Mouse (Mus musculus) lung, postnatal 10 days (tissue): ENCODE results near the gene Slc22a1.

ENCODE experiments used
- DNase-seq: peaks from one replicate; pipeline ENCODE4 v3.0.0; 2021

The Slc22a1 gene

DNA sequence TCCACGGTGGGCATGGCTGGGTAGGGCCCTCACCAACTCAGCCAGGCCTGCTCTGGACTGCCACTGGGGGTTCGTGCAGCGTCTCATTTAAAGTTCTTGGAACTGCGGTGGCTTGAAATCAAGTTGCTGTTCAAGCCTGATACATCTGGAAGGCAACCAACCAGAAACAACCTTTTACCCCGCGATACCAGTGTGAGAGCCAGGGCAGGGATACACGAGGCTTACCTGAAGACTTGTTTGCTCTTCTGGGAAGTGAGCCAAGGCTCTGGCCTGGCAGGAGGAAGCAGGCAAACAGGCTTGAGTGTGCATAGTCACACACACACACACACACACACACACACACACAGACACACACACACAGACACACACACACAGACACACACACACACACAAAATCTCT lies at the start of gene Slc22a1:
Gene Slc22a1, minus strand, starts transcription at position 184 of the 400 bp plus-strand sequence.
- DNase-seq: peak; percentile 65

DNA sequence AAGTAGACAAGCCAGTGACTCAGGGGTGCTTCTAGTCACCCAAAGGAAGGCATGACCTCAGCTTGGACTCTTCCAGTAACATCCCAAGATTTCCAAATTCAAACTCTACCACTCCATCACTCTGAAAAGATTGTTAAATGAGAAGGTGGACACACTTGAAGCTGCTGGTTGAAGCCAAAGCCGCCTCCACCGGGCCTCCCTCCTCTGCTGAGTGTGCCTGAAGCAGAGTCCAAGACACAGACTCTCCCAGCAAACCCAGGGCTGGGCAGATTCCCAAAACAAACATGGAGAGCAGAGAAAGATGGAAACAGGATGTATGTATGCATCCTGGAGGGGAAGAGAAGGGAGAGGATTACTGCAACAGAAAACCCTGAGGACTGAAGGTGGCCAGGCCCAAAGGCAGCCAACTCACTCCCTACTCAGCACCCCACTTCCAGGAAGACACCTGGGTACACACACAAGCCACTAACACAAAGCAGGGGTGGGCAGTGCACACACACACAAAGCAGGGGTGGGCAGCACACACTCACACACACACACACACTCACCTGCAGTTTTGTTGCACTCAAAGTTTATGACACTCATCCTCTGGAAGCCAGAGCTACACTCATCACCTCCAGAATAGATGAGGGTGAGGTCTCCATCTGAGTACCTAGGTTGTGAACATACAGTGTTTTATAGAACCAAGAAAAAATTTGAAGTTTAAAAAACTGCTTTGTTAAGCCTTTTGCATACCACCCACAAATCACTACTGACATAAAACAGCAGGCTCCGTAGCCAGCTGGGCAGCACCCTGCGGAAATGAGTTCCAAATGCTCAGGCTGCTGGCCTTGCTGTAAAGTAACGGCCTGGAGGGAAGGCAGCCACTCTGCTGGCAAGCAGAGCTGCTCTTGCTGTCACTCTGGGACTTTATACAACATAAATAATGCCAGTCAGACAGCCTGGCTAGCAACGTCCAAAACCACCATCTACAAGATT lies 49.4 kb upstream of the Slc22a1 start:
- DNase-seq: peak; percentile 70

DNA sequence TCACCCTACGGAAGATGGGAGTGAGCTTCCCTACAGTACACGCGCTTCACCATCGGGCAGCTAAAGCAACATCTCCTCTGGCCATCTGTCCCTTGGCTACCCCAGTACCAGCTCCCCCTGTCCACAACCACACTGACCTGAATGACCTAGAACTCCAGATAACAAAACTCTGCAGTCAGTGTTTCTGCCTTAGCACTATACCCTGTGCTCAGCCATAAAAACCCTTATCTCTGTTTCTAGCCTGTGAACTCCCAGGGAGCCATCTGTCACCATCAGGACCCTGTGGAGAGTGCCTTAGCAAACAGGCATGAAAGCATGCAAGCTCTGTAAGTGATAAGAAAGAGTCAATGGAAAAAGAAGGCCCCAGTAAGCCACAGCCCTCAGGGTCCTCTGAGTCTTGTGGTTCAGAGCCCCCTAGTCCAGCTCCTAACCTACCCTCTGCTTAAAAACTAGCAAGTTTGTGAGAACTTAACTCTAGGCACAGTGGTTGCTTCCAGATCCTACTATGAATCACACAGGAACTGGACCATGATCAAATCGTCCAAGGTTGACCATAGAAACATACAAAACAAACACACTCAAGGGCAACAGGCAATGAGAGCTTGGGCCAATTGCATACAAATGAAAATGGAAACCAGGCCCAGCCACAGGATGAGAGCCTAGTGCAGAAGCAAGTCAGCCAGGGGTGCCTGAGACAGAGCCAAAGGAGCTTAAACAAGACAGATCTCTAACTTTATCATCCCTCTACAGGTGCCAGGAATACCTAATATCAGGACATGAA lies 48.5 kb upstream of the Slc22a1 start:
- peak; percentile 62 for DNase-seq

DNA sequence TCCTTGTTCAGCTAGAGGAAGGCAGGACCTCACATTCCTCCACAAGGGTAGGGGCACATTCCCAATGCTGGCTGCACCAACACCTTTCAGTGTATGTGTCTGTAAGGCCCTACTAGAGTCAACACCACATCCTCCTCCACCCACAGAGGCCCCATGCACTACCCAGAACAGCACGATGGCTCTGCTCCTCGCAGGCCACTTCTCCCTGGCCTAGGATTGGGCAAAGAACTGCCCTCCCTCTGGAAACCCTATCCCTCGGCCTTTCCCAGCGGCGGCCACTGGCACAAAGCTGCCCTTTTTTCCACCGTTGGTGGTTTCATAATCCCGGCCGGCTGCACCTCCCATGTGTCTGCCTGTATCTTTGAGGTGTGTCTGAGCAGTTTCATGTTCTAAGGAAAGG lies 47.0 kb upstream of the Slc22a1 start:
- peak; percentile 27 for DNase-seq

DNA sequence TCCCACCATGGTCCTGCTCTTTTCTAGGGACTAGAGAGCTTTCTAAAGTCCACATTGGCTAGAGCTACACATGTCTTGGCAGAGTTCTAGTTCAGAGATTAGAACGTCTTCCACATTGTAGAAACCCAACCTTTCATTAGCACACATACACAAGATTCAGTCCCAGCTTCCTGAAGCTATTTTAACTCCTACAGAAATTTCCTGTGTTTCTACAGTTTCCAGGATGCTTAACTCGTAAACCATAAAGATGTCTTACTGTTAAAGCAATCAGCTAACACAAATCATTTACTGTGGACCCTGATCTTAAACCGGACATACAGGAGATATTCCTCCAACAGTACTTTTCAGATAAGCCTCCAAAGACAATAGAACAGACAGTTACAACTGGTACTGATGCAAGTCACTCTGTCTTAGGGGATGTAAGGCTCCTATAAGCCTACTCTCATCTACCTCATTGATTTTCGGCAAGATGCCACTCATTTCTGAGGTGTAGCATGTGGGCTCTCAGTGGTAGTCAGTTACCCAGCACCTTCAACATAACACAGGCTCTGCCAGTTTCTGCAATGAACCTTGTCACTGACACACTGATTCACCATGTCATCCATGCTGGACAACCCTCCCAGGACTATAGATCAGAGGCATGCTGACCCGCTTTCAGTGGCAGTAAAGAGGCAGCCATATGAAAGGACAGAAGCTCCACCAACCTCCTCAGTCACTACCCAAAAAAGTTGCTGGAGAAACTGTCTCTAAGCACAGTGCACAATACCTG lies 45.7 kb upstream of the Slc22a1 start:
- DNase-seq: no peak

DNA sequence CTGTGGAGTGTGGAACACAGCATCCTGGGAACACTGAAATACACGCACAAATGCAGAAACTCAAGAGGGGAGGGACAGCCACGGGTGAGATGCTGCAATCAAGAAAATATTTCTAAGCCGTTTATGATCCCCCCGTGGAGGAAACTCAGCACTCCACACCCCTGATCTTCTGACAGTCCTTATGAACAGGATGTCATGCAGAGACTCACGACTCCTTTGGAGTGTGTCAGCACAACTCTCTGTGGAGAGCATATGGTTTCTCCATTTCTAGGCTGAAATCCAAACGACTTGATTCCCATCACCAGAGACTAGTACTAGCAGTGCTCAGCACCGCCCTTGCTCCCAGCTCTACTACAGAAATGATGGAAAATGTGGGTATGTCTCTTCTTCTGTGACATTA lies 42.6 kb upstream of the Slc22a1 start:
- DNase-seq: no peak

DNA sequence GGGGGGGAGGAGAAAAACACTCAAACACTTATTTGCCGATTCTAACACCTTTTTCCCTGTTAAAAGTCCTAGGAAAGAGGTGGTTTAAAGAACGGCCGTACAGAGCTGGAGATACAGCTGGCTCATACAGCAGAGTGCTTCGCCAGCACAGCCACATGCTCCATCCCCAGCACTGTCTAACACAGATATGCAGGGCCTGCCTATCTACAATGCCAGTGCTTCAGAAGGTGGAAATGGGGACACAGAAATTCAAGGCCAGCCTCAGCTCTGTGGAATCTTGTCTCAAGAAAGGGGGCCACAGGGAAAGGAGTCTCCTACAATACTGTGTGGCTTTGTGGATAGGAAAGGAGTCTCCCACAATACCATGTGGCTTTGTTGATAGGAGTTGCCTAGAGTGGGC lies 41.8 kb upstream of the Slc22a1 start:
- DNase-seq: no peak

DNA sequence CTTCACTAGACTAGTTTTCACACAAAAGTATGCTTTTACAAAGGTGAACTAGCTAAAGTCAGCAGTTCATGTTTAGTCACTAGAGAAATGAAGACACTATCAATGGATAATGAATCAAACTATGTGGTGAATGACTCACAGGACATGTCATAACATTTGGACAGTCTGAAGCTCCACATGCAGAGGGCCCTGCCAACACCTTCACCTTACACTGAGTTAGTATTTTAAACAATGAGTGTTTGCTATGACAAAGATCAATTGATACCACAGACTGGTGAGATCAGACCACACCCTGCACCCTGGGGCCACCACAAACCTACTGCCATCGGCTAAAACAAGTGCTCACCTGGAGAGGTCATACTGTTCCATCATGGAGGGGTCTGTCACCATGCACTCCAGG lies 39.4 kb upstream of the Slc22a1 start:
- no peak for DNase-seq

DNA sequence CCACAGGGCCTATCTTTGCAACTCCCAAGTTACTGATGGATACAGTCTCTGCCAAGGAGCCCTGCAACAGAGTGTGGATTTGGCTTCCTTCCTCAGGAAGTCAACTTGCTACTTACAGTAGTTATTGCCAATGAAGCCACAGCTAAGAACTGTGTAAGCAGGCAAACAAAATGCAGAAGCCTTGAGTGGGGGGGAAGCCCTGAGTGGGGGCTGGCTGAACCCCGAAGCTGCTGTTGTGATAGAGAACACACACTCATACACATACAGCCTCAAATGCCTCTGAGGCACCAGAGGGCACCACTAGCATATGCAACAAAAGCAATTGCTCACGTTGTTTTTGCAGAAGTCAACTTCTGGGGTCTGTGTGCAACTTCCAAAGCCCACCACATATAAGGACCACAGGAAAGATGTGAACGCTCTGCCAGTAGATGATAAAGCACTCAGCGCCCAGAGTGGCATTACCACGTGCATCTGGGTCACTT lies 38.5 kb upstream of the Slc22a1 start:
- peak; percentile 57 for DNase-seq

DNA sequence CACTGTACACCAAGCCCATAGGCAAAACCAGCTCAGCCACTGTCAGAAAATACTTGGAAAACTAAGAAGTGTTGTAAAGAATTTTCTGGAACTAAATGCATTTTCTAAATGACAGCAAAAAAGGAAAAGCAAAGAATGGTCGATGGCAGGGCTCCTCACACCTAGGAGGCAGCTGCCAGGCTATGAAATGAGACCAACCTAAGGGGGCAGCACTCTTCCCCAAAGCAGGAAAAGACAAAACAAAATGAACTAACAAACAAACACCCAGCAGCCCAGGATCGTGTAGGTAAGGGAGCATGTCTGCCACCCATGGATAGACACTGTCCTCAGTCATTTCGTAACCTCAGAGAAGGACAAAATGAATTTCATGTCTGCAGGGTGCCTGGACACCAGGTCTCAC lies 37.4 kb upstream of the Slc22a1 start:
- DNase-seq: no peak

DNA sequence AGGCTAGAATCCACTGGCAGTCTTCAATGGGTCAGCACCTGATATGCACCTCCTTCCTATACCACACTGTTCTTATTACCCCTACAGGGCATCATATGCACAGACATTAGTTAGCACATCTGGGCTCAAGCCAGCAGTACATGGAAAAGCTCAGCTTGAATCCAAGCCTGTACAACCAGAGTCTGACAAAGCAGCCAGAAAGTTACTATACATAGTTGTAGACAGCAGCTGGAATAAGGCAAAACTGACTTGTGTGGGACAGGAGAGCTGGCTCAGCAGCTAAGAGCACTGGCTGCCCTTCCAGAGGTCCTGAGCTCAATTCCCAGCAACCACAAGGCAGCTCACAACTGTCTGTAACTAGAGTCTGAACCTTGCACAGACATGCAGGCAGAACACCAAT lies 36.6 kb upstream of the Slc22a1 start:
- no peak for DNase-seq

DNA sequence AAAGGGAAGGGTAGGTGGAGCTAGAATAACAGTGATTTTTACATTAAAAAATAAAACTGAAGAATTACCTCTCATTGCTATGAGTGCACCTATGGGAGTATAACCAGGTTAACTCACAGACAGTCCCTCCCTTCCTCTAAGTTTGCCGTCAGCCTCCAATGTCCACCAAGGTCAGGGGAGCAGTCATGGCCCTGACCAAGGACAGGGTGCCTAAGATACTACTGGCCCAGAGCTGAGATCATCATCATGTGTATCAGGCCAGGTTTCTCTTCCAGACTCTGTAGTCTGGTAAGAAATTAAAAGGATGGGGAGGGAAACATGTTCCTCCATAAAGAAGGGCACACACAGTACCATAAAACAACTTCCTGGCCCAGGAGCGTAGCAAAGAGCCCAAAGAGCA lies 35.3 kb upstream of the Slc22a1 start:
- no peak for DNase-seq

DNA sequence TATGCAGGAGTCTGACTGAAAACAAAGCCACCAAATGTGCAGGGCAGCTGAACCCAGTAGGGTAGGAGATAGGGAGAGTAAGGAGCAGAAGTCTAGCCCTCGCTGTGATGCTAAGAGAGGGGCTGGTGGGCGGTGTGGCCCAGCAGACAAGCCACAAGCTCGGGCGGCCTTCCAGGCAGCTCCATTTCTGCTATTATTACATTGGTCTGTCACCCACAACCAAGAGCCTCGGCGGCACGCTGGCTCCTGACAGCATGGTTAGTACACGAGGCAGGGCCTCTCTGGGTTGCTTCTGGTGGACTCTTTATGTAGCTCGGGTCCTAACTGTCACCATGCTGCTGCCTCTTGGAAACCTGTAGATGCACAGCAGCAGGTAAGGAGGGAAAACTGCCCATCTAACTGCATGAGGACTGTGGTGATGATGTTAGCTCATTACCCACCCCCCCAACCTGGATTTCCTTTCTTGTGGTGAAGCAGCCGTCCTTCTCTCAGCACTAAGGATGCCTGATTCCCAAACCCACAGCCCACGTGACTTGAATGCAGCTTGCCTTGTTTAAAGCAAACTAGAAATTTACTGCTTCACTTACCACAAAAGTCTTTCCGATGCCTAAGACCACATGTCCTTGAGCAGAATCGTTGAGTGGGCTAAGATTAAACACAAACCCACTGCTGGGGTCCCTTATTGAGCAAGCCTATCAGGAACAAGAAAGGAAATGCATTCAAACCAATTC lies 34.6 kb upstream of the Slc22a1 start:
- no peak for DNase-seq

DNA sequence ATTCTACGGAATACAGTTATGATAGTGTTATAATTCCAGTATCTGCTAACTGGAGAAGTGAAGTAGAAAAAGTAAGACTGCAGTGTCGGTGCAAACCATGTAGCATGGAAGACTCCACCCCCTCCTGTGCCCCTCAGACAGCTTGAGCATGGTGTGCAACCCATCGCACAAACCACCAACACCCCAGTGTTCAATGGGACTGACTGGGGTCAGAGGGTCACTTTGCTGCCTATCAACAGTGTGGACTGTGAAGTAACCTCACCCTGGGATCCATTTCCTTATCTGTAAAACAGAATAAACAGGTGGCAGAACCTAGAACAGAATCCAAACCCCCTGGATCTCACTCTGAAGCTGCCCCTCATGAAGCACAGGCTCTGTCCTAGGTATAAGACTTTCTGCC lies 32.8 kb upstream of the Slc22a1 start:
- DNase-seq: no peak

DNA sequence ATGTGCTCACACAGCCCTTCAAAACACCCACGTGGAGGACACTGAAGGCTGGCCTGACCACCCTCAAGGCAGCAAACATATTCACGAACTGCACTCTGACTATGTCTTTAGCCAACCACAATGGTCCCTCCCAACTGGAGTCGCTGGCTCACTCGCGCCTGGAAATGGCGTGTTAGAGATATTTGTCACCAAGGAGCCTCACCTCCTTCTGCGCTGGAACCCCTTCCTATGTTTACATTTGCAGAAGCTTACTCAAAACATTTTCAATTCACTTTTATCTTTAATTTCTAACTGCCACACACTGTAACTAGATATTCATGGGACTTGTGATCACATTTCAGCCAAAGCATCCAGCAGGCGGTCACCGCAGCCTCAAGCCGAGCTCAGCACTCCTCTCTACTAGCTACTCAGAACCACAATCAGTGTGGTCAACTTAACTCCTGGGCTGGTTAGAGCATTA lies 31.0 kb upstream of the Slc22a1 start:
- DNase-seq: peak; percentile 63

DNA sequence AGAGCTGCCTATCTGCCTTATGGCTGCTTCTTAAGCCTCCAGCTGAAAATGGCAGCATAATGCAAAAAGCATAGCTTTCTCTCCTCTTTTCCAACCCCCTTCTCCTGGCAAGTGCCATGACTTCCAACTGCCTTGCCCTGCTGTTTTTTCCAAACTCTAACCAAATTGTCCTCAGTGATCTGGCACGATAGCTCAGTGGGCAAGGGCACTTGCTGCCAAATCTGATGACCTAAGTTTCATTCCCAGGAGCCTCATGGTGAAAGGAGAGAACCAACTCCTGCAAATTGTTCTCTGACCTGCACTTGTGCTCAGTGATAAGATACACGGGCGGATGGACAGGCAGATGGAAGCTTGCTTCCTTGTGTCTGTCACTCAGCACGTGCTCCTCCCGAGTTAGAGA lies 27.3 kb upstream of the Slc22a1 start:
- no peak for DNase-seq

DNA sequence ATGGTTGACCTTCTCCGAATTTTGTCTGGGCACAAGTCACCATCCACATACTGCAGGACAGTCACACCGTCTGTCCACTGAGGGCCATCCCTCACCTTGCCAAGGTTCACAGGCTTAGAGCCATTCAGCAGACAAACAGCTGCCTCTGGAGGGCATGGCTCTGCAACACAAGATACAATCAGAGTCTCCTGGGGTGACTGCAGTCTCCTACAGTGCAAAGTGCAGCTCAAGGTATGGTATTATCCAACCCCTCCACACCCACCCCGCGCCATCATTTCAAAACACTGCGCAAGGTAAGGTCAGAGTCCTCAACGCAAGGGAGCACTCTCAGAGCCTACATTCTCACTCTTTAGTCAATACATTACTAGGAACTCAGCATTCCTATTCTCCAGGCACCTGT lies 24.7 kb upstream of the Slc22a1 start:
- no peak for DNase-seq

DNA sequence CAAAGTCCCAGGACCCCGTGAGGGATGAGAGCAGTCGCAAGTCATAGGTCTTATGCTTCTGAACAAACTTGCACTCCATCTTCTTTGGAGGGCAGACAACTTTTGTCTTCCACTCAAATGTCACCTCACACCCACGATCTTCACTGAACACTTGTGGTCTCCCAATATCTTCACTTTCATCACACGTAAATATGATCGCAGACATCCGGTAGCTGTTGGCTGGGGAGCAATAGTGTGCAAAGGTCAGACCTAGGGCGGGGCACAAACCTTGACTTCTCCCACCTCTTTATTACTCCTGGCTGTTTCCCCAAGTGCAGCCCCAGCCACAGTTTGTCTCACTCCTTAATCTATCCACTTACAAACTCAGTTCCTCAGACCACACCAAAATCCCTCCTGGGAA lies 16.3 kb upstream of the Slc22a1 start:
- no peak for DNase-seq

DNA sequence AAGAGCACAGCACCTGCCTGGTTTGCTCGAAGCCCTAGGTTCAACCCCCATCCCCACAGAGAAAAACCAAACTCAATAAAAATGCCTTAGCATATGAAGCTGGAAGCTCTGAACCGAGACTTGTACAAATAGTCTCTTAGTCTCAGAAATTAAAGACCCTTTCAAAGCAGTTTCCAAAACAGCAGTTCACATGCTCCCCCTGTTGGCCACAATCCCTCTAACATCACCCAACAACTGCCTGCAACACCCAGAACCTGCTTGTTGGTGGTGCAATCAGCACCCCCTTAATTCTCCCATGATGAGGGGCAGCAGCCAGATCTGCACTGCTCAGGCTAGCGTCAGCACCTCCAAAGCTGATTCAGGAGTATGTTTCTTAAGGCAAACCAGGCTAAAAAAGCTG lies 13.9 kb upstream of the Slc22a1 start:
- peak; percentile 74 for DNase-seq

DNA sequence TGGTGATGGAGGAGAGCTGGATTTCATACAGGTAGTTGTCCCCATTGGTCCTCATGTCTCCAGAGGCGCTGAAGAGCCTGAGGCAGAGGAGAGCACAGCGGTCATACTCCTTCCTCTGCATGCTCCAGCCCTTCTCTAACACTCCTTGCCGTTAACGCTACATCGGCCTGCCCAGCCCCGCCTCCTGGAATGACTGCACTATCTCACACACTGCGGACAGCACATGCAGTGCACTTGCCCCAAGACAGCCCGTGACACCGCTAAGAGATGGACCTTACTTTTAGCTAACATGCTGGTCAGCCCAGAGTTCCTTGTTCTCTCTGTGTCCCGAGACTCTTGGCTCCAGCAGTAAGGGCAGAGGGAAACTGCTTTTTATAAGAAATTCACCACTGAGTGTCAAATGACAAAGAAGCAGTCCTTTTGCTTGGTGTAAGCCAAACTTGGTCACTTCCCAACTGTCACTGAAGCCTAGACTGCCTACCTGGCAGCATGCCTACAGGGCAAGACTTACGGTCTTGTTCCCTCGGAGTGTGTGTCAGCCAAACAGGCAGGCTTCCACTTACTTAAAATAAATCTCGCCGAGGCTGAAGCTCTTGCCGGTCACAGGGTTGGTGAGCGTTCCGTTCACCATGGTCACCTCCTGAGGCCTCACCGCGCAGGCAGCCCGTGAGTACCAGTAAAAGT lies 12.9 kb upstream of the Slc22a1 start:
- DNase-seq: peak; percentile 78

DNA sequence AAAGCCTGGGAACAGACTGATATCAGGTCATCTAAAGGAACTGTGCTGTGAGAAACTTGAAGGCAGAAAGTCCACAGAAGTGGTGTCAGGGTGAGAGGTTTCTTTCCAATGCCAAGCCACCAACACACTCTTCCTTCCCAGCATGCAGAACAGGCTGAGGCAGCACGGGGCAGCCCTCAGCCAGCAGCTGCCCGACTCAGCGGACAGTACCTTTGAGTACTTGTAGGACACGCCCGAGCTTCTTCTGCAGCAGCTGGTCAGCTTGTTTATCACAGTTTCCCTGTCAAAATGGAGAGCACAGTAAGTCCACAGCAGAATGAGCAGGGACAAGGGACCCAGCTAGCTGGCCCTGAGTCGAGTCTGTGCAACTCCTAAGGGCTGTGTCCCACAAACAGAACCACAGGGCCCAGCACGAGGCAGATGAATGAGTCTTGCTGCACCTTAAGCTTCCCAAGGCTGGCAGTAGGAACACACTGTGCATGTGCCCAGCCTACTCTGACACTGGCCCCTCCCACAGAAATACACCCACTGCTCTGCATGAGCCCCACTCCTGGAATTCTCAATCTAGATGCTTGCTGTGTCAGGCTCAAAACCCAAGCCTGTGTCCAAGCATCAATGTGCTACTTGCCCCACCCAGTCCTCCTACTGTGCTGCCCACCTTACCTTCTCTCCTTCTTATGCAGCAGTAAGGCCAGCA lies 9.4 kb upstream of the Slc22a1 start:
- no peak for DNase-seq
